Mouse (Mus musculus) telencephalon, adult 2 months (tissue): ENCODE measurements around the gene Trpc1.

Experiments
- DNase-seq: peaks from one replicate; pipeline ENCODE4 v3.0.0-alpha.2; 2011; ENCODE audit warnings: low read depth, low spot score

The Trpc1 gene

GRCm38 (mm10) chr9:95750037-95750511 is at the start of gene Trpc1:
Gene Trpc1 (minus strand): TSS chr9:95750375.
- peak; percentile 75 for DNase-seq

- DNase-seq: no peak
Observed at GRCm38 (mm10) chr9:95796323-95796722, 46.1 kb upstream of the Trpc1 start.

GRCm38 (mm10) chr9:95795844-95796243 is 45.7 kb upstream of the Trpc1 start:
- DNase-seq: no peak

- DNase-seq: no peak
Observed at GRCm38 (mm10) chr9:95795077-95795784, 45.1 kb upstream of the Trpc1 start.

GRCm38 (mm10) chr9:95793986-95794744 is 44.0 kb upstream of the Trpc1 start:
- DNase-seq: no peak

- peak; percentile 48 for DNase-seq
Observed at GRCm38 (mm10) chr9:95784888-95785511, 34.8 kb upstream of the Trpc1 start.

GRCm38 (mm10) chr9:95783646-95784293 is 33.6 kb upstream of the Trpc1 start:
- DNase-seq: peak; percentile 34

GRCm38 (mm10) chr9:95771671-95772070 is 21.5 kb upstream of the Trpc1 start:
- DNase-seq: peak; percentile 59

GRCm38 (mm10) chr9:95763218-95763617 is 13.0 kb upstream of the Trpc1 start:
- no peak for DNase-seq

- DNase-seq: no peak
Observed at GRCm38 (mm10) chr9:95762228-95762627, 12.1 kb upstream of the Trpc1 start.

GRCm38 (mm10) chr9:95761381-95761780 is 11.2 kb upstream of the Trpc1 start:
- DNase-seq: no peak

GRCm38 (mm10) chr9:95750746-95751145 is 571 bp upstream of the Trpc1 start:
- no peak for DNase-seq

- no peak for DNase-seq
Observed at GRCm38 (mm10) chr9:95749461-95749928, 680 bp downstream of the Trpc1 start.

GRCm38 (mm10) chr9:95747298-95747697 is 2.9 kb downstream of the Trpc1 start:
- no peak for DNase-seq

GRCm38 (mm10) chr9:95744845-95745613 is 5.1 kb downstream of the Trpc1 start:
- no peak for DNase-seq

GRCm38 (mm10) chr9:95736238-95736637 is 13.9 kb downstream of the Trpc1 start:
- no peak for DNase-seq

- DNase-seq: no peak
Observed at GRCm38 (mm10) chr9:95712574-95712973, 37.6 kb downstream of the Trpc1 start.

GRCm38 (mm10) chr9:95708943-95709342 is 41.2 kb downstream of the Trpc1 start:
- DNase-seq: no peak

GRCm38 (mm10) chr9:95705371-95705770 is 44.8 kb downstream of the Trpc1 start:
- no peak for DNase-seq

- peak; percentile 32 for DNase-seq
Observed at GRCm38 (mm10) chr9:95704078-95704477, 46.1 kb downstream of the Trpc1 start.

- peak; percentile 16 for DNase-seq
Observed at GRCm38 (mm10) chr9:95699273-95699672, 50.9 kb downstream of the Trpc1 start.
